Mouse (Mus musculus) hindbrain, embryonic 10.5 days (tissue): ENCODE results near the gene Ccnc. TPM values are rescaled to one million over a fixed set of nuclear protein-coding genes. Genes with fewer than 3 reads are reported as not detected.

ENCODE experiments used
- DNase-seq: peaks from one replicate; pipeline ENCODE4 v3.0.0-alpha.2; 2017; ENCODE audit warnings: low spot score
- H3K27ac ChIP-seq: fragments of 300-500 bp; sonication (generic); 2 replicates; pipeline ENCODE4 v1.5.1; 2016; ENCODE audit warnings: mild to moderate bottlenecking, moderate library complexity
- H3K27me3 ChIP-seq: fragments of 300-500 bp; sonication (generic); 2 replicates; pipeline ENCODE4 v1.6.1; 2016; ENCODE audit warnings: mild to moderate bottlenecking; ENCODE audit not compliant: poor library complexity, insufficient read depth, severe bottlenecking
- H3K36me3 ChIP-seq: fragments of 300-500 bp; sonication (generic); 2 replicates; pipeline ENCODE4 v1.6.1; 2016; ENCODE audit warnings: mild to moderate bottlenecking, moderate library complexity
- H3K4me1 ChIP-seq: fragments of 300-500 bp; sonication (generic); replicated peaks from 2 replicates; pipeline ENCODE4 v1.6.1; 2016; ENCODE audit warnings: mild to moderate bottlenecking
- H3K4me3 ChIP-seq: fragments of 300-500 bp; sonication (generic); 2 replicates; pipeline ENCODE4 v1.5.1; 2016; ENCODE audit warnings: mild to moderate bottlenecking, moderate library complexity
- H3K9me3 ChIP-seq: fragments of 300-500 bp; sonication (generic); 2 replicates; pipeline ENCODE4 v1.6.1; 2016; ENCODE audit warnings: mild to moderate bottlenecking, moderate library complexity
- WGBS: fragments of 180-500 bp; shearing (Covaris S2); methylation state at CpG from one replicate; pipeline ENCODE4 v1.1.7; 2016; 5-methylcytosine and 5-hydroxymethylcytosine counted together
- polyA plus RNA-seq: library from polyadenylated mRNA; unstranded; fragments of >200 nt; fragmentation: Nextera tagmentation; extraction: Ambion mirVana; gene quantifications from 2 replicates; pipeline ENCODE4 v1.2.1, GENCODE M21; 2016

Gene Ccnc
- polyA plus RNA-seq, 1 experiment from 2014 or later, result 65.1 TPM

DNA sequence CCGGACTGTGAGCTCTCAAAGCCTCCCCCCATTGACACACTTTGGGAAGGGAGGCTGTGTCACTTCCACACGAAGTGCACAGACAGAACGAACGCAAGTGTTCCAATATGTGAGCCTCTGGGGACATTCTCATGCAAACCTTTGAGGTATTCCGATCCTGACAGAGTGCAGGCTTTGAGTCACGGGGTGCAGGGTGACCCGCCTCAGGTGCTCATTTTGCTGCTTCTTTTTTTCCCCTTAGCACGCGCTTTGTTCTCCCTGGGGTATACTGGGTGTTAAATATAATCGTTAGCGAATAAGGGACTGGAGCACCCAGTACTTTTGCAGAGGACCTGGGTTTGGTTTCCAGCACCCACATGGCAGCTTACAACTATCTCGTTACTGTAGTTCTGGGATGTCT, 58.8 kb downstream of the Ccnc start:
- H3K27ac ChIP-seq, result no peak overlapping the region
- H3K36me3 ChIP-seq, result peaks cover 83% of the 10 kb centered on the region
- no peak overlapping the region for H3K4me3 ChIP-seq
- WGBS, result 97% methylated on average over 12 of the region's 12 CpGs
- H3K27me3 ChIP-seq, result no peaks in the 10 kb centered on the region
- H3K4me1 ChIP-seq, result no peaks in the 10 kb centered on the region
- DNase-seq, result no peak
- no peaks in the 10 kb centered on the region; the same call in 1 of the 2 replicates for H3K9me3 ChIP-seq

- H3K27ac ChIP-seq, result no peak overlapping the region
- no peak for DNase-seq
- no peak overlapping the region for H3K4me3 ChIP-seq
- H3K9me3 ChIP-seq, result no peaks in the 10 kb centered on the region; the same call in 1 of the 2 replicates
- H3K4me1 ChIP-seq, result no peaks in the 10 kb centered on the region
- peaks cover 74% of the 10 kb centered on the region for H3K36me3 ChIP-seq
- WGBS, result 91% methylated on average over 6 of the region's 6 CpGs
- no peaks in the 10 kb centered on the region for H3K27me3 ChIP-seq
These were observed 61.4 kb downstream of the Ccnc start for GRCm38 (mm10) chr4:21788903-21789302.

DNA sequence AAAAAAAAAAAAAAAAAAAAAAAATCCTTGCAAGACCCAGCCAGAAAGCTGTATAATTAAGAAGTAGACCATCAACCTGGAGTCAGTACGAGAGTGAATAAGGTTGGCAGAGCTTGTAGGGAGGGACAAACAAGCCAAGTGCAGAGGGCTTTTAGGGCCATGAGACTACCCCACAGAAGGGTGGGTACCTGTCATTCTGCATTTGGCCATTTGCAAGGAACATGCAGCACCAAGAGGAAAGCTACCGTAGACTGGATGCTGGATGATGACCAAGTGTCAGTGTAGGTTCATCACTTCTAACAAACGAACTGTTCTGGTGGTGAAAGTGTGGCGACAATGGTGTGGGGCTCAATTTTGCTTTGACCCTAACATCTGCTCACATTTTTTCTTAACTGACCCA, 62.3 kb downstream of the Ccnc start:
- Histone ChIP-seq H3K9me3 (no peaks in the 10 kb centered on the region; the same call in 1 of the 2 replicates), H3K36me3 (peaks cover 65% of the 10 kb centered on the region), H3K27me3 (no peaks in the 10 kb centered on the region), H3K4me1 (no peaks in the 10 kb centered on the region), H3K27ac (no peak overlapping the region), H3K4me3 (no peak overlapping the region)
- no peak for DNase-seq
- WGBS, result 96% methylated on average over 4 of the region's 4 CpGs

GRCm38 (mm10) chr4:21793631-21794030, 66.1 kb downstream of the Ccnc start:
- no peaks in the 10 kb centered on the region for H3K4me1 ChIP-seq
- no peaks in the 10 kb centered on the region for H3K27me3 ChIP-seq
- H3K27ac ChIP-seq, result no peak overlapping the region
- H3K4me3 ChIP-seq, result no peak overlapping the region
- peaks cover 53% of the 10 kb centered on the region for H3K36me3 ChIP-seq
- H3K9me3 ChIP-seq, result no peaks in the 10 kb centered on the region; the same call in 1 of the 2 replicates
- no peak for DNase-seq
- WGBS, result 77% methylated on average over 3 of the region's 3 CpGs

GRCm38 (mm10) chr4:21801013-21801412, 73.5 kb downstream of the Ccnc start:
- Histone ChIP-seq H3K27ac (no peak overlapping the region), H3K27me3 (no peaks in the 10 kb centered on the region), H3K4me1 (no peaks in the 10 kb centered on the region), H3K4me3 (no peak overlapping the region), H3K36me3 (peaks cover 87% of the 10 kb centered on the region), H3K9me3 (no peaks in the 10 kb centered on the region)
- no peak for DNase-seq
- 94% methylated on average over 1 of the region's 1 CpGs for WGBS

DNA sequence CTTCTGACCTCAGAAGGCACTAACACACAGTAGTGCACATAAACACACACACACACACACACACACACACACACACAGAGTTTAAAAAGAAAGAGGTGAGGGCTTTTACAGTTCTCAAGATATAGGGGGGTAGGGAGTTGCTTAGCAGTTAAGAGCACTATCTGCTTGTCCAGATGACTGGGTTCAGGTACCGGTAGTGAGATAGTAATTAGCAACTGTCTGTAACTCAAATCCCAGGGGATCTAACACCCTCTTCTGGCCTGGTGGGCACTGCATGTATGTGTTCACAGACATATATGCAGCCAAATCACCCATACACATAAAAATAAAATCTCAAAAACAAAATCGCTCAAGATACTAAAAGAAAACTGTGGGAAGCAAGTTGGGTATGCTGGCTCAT, 74.1 kb downstream of the Ccnc start:
- Histone ChIP-seq H3K4me3 (no peak overlapping the region), H3K9me3 (no peaks in the 10 kb centered on the region), H3K4me1 (no peaks in the 10 kb centered on the region), H3K27me3 (no peaks in the 10 kb centered on the region), H3K27ac (no peak overlapping the region), H3K36me3 (peaks cover 90% of the 10 kb centered on the region)
- WGBS, result 94% methylated on average over 2 of the region's 2 CpGs
- DNase-seq, result no peak

GRCm38 (mm10) chr4:21807204-21807603, 79.7 kb downstream of the Ccnc start:
- Histone ChIP-seq H3K27me3 (no peaks in the 10 kb centered on the region), H3K27ac (no peak overlapping the region), H3K4me1 (no peaks in the 10 kb centered on the region), H3K36me3 (peaks cover 60% of the 10 kb centered on the region), H3K4me3 (no peak overlapping the region), H3K9me3 (no peaks in the 10 kb centered on the region)
- WGBS, result 56% methylated on average over 5 of the region's 5 CpGs
- peak; percentile 19 for DNase-seq

Other genes starting within 250 kb of the Ccnc start
- 1.3 and 5.6 TPM in 2 replicates for gene Prdm13, start 41.7 kb upstream of the Ccnc start, polyA plus RNA-seq
- 9.3 and 9.4 TPM in 2 replicates for gene Usp45, start 39.5 kb downstream of the Ccnc start, polyA plus RNA-seq
- 25.7 and 27.3 TPM in 2 replicates for gene Tstd3, start 39.5 kb downstream of the Ccnc start, polyA plus RNA-seq
- gene Pnisr, start 119.9 kb downstream of the Ccnc start, polyA plus RNA-seq, result 103 and 135 TPM in 2 replicates
- 10.9 and 12.0 TPM in 2 replicates for gene Coq3, start 152.0 kb downstream of the Ccnc start, polyA plus RNA-seq
- 10.2 and 14.9 TPM in 2 replicates for gene Faxc, start 203.6 kb downstream of the Ccnc start, polyA plus RNA-seq